Mouse (Mus musculus) Muller cell, postnatal 12 days (primary cell): ENCODE data around the gene Lsm12.

Experiments
- DNase-seq: peaks from one replicate; pipeline ENCODE4 v3.0.0-alpha.2; 2015; ENCODE audit errors: inconsistent ontology term

Lsm12 gene

DNA sequence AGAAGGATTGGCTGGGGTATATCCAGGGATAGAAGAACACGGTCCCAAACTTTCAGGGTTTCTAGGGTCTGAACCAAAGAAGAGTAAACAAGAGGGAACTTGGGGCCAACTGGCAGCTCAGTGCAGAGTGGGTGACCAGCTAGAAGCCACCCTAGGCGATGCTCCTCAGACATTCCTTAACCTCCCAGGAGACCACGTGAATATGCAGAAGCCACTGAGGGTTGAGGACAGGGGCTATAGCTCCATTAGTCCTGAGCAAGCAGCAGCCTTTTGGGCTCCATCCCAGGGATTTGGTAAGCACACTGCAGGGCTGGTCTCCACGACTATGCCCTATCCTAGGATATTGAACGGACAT, 31.8 kb upstream of the Lsm12 start:
- DNase-seq = no peak

DNA sequence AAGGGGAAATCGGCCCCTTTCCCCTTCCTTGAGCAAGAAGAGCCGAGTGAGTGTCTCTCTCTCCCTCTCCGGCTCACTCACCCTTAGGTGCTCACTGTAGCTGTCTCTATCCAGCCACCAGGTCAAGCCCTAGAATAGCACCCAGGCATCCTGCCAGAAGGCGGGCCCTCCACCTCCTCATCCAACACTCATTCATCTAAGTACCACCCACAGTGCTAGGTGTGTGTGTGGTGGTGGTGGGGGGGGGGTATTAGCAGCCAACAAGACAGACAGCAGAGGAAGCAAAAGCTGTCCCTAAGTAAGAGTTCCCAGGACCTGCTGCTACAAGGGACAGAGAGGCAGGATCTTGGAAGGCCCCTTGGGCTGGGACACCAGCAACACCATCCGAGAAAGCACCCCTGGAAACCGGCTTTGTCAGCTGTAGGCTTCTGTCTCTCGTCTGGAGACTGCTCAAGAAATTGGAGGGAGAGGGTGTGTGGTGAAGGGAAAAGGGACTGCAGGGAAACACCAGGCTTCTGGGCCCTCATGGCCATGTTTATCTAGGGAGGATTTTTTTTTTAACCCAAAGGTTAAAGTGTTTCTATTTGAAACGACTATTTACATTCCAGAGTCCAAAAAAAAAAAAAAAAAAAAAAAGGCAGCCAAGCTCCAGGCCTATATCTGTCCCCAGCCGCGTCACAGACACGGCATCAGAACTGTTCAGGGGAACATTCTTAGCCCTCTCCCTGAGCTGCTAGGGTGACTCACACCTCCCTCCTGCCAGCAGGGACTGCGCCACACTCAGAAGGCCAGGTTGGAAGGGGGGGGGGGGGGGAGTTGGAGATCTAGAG, 31.2 kb upstream of the Lsm12 start:
- DNase-seq = peak; percentile 88

- no peak for DNase-seq
Observed at GRCm38 (mm10) chr11:102215511-102215910, 30.4 kb upstream of the Lsm12 start.

DNA sequence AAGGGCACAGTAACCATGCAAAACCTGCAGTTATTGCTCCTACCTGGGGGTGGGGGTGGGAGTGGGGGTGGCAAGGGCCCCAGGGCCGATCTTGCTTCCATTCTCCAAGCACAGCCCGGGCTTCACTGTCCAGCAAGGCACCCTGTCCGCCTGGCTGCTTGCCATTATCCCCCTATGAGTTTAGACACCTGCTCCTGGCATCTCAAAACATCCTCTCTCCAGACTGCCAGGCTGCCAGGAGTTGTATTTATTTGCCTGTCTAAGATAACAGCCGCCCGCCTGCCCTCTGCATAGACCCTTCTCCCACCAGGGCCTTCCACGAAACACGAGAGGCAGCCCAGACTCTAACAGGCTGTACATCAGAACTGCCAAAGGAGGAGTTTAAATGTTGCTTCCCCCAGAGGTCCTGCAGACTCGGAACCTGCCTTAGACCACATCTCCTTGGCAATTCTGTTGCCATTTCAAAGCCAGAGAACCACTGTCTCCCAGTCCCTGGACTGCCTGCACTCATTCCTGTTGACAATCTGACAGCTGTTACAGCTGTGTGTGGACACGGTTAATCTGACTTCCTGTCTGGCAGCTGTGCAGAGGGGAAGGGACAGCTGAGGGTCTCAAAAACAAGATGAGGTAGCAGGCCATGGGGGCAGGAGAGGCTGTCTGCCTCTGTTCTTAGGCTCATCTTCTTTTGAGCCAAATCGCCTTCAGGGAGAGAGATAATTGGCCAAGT, 29.5 kb upstream of the Lsm12 start:
- DNase-seq = no peak

GRCm38 (mm10) chr11:102211936-102212341, 26.8 kb upstream of the Lsm12 start:
- DNase-seq = no peak

GRCm38 (mm10) chr11:102211011-102211410, 25.9 kb upstream of the Lsm12 start:
- no peak for DNase-seq

- no peak for DNase-seq
Observed at GRCm38 (mm10) chr11:102210185-102210584, 25.1 kb upstream of the Lsm12 start.

GRCm38 (mm10) chr11:102209742-102210141, 24.6 kb upstream of the Lsm12 start:
- DNase-seq = no peak

GRCm38 (mm10) chr11:102208846-102209245, 23.8 kb upstream of the Lsm12 start:
- no peak for DNase-seq

- no peak for DNase-seq
Observed at GRCm38 (mm10) chr11:102207825-102208777, 23.0 kb upstream of the Lsm12 start.

GRCm38 (mm10) chr11:102206481-102206880, 21.4 kb upstream of the Lsm12 start:
- DNase-seq = no peak

GRCm38 (mm10) chr11:102201408-102201821, 16.3 kb upstream of the Lsm12 start:
- DNase-seq = peak; percentile 65

- no peak for DNase-seq
Observed at GRCm38 (mm10) chr11:102199856-102200255, 14.8 kb upstream of the Lsm12 start.

DNA sequence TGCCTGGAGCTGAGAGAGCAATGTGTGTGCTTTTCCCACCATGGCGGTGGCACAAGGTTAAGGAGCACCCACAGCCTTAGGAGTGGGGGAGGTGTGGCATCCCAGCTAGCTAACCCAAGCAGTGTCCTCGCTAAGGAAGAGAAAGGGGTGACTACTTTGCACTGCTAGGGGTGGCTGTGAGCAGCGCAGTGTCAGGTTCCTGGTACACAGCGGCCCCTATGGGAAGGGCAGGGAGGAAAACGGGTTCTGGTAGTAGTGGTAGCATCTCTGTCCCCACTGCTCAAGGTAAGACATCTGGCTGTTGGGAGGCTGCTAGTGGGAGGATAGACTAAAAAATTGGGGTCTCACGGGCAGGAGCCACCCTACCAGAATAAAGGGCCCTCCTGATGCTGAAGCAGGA, 13.1 kb upstream of the Lsm12 start:
- DNase-seq = no peak

DNA sequence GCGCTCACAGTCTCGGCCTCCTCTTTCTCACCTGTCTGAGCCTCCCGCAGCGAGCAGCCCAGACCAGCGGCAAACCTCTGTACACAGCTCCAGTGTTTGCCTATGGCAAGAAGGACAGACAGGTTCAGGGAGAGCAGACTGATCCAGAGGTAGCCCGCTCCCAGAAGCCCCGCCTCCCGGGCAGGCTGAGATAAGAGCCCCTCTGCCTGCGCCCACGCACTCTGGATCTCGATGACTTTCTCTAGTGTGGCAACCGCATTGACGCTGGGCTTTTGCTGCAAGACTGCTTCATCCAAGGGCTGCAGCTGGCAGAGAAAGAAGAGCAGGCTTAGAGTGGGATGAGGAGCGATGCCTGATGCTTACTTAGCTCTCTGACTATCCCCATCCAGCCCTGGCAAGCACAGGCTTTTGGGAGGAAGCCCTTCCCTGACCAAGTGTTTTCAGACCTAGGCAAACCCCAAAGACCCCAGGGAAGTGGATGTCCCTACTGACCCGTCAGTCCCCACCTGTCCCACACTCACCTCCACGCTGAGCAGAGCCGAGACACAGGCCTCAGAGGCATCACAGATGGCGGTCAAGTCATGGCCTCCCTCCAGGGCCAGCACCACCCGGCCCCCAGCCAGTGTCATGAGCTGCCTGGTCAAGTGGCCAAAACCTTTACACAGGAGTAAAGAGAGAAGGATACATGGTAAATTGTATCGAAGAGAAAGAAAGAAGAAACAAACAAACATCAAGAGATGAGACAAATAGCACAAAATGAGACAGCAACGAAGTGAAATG, 11.1 kb upstream of the Lsm12 start:
- no peak for DNase-seq

GRCm38 (mm10) chr11:102193657-102194440, 8.8 kb upstream of the Lsm12 start:
- no peak for DNase-seq

- DNase-seq = no peak
Observed at GRCm38 (mm10) chr11:102190848-102191247, 5.8 kb upstream of the Lsm12 start.

DNA sequence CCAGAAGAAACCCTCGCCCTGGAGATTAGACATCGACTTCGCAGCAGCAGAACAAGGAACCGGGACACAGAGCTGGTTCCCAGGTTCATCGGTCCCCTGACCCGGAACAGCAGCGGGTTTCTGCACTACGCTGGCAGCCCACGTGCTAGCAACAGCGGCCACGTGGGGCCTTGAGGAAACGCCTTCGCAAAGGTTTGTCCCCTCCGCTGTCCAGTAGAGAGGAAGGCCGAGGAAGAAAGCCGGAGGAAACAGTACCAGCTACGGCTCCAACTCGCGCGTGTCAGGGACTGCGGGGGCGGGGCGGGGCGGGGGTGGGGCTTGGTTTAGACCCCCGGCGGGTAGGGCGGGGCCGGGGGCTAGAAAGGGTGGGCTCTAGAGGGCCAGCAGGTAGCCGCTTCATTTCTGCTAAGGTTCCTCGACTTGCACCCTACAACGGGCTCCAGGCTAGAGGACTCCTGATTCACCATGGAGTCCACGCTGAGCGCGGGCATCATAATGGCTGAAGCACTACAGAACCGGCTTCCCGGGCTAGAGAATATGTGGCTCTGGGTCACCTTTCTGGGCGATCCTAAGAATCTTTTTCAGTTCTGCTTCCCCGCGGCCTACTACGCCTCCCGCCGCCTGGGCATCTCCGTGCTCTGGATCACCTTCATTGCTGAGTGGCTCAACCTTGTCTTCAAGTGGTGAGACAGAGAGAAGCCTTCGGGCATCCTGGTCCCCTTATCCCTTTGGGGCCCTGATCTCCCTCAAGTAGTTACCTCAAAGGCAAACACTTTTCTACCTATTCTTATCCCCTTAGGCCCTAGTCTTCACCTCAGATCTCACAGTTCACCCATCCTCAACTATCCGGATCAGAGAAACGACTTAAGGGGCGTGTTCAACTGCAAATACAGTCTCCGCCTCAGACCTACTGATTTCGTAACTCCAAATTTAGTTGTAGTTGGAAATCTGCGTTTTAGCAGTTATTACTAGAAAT, 4.7 kb upstream of the Lsm12 start, which contains the start of gene G6pc3:
Gene G6pc3 (plus strand): TSS at position 160 of the 976 bp plus-strand sequence.
- DNase-seq = peak; percentile 85

DNA sequence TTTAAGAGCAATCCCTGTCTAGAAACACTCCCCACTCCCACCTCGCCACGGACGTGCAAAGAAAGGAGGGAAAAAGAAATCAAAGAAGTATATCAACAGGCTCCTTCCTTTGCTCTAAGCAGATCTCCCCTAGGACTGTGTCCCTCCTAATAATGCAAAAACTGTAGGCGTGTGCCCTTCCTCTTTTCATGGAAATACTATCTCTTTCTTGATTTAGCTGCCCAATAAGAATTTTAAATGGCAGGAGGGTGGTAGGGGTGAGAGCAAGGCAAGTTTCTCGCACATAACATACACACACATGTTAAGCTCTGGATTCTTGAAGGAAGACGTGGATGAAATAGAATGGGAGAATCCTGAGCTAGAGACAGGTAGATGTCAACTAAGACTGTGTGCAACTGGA, 3.9 kb upstream of the Lsm12 start:
- DNase-seq = no peak
